Mouse (Mus musculus): Measurements from ENCODE around the gene Erp29. TPM values are rescaled to one million over a fixed set of nuclear protein-coding genes. Genes with fewer than 3 reads are reported as not detected.
A peak's percentile ranks its signal among the peaks of the same experiment; 100 is the strongest.

Erp29 gene
- total RNA-seq, 2 experiments from 2014 or later: 136 to 146 TPM

- DNase-seq (ENCODE audit: low spot score in 2 of 2): no peak
Measured at GRCm38 (mm10) chr5:121450476-121450875, 1.8 kb downstream of the Erp29 start.

DNA sequence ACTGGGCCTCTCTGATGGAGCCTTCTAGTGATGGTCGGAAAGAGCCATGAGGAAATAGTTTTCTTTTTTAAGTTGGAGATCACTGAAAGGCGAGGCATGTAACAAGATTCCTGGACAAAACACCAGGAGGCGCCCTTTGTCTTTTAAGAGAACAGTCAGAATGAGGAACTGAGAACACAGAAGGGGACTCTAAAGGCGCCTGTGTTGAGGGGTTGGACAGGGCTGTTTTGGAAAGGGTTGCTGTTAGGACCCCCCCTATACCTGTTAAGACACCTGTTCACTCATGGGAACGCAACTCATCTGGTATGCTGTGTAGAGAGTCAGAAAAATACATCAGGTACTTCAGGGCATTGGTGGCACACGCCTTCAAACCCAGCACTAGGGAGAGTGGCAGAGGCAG lies 2.3 kb downstream of the Erp29 start:
- DNase-seq (ENCODE audit: low spot score in 2 of 2): peak in 1 of 2 experiments; percentile 42

DNA sequence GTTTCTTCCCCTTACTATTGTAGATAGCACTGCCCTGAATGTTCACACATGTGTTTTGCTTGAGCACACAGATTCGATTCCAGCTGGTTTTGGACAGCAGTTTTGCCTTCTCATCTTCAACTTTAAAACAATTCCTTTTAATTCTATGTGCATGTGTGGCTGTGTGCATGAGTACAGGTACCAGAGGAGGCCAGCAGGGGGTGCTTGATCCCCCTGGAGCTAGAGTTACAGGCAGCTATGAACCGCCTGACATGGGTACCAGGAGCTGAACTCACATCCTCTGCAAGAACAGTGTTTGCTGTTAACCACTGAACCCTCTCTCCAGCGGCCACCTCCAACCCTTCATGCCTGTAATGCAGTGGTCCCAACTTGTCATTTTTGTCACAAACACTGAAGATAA lies 3.9 kb downstream of the Erp29 start:
- no peak for DNase-seq (ENCODE audit: low spot score in 2 of 2)

- DNase-seq (ENCODE audit: low spot score in 2 of 2): no peak
Measured at GRCm38 (mm10) chr5:121444870-121445269, 7.4 kb downstream of the Erp29 start.

DNA sequence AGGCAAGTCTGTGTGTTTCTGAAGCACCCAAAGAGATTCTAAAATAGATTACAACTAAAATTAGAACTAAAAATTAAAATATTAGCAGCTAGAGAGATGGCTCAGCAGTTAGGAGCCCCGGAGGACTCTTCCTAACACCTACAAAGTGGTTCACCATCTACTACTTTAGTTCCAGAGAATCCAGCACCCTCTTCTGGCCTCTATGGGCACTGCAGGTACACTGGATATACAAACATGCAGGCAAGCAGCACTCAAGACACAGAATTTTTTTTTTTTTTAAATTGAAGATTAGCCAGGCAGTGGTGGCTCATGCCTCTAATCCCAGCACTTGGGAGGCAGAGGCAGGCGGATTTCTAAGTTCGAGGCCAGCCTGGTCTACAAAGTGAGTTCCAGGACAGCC lies 8.8 kb downstream of the Erp29 start:
- no peak for DNase-seq (ENCODE audit: low spot score in 2 of 2)

DNA sequence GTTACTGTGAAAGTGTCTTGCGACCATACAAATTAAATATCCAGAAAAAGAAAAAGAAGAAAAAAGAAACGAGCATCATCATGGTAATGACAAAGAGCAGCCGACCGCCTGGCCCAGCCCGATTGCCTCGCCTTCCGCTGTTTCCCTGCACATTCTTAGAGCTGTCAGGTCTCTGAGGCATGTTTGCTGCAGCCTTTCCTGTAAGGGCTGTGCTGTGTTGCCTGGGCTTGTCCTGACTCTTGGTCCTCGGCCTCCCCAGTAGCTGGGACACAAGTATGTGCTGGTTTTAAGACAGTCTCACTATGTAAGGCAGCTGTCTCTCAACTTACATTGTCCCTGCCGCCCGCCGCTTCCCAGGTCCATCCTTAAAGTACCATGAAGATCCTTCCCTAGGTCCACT lies 13.6 kb downstream of the Erp29 start:
- DNase-seq (ENCODE audit: low spot score in 2 of 2): no peak

GRCm38 (mm10) chr5:121438131-121438530 lies 14.2 kb downstream of the Erp29 start:
- no peak for DNase-seq (ENCODE audit: low spot score in 2 of 2)

DNA sequence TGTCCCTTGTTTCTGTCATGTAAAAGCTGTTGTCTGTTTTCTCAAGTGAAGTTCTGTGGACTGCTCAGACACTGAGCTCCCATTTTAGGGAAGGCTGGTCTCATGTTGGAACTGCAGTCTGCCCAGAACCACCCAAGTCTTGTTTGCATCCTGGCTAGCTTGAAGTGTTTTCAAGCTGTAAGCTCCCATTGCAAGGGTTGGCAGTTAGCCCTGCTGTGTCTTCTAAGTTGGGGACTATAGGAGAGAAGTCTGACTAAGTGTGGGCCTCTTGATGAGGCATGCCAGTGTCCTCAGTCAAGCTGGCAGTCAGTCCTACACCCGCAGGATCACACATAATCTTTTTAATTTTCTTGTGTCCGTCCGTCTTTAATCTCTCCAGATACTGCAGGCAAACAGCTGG lies 23.4 kb downstream of the Erp29 start:
- DNase-seq (ENCODE audit: low spot score in 2 of 2): no peak

GRCm38 (mm10) chr5:121423297-121423696 lies 29.0 kb downstream of the Erp29 start:
- DNase-seq (ENCODE audit: low spot score in 2 of 2): no peak

DNA sequence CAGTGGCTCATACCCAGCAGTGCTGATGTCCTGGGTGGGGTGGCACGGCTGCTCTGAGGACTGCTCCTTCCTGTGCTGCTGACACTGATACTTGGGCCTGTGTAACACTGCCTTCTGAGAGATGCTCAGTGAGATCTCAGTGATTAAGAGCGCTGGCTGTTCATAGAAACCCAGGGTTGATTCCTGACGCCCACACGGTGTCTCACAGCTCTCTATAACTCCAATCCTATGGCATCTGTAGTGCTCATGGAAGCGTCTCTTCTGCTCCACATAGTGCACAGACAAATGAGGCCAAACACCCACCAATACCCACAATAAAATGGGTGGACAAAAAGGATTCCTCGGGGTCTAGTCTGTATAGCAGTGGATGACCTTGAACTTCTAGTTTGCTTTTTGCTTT lies 29.5 kb downstream of the Erp29 start:
- DNase-seq (ENCODE audit: low spot score in 2 of 2): no peak

DNA sequence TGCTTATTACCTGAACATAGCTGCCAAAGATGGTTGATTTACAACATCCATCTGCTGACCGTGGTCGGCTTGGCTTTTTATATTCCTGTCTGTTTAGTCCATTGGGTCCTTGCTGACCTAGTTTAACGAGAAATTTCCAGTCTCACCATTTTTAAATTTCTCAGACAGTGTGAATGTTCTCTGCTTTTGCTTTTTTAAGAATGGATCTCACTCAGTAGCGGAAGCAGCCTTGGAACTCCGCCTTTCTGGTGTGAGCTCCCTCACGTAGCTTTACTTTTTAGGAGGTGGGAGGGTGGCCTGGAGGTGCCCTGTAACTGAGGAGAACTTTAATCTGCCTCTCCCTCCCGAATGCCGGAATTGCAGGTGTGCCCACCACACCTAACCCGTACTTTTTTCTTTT lies 31.6 kb downstream of the Erp29 start:
- no peak for DNase-seq (ENCODE audit: low spot score in 2 of 2)

- DNase-seq (ENCODE audit: low spot score in 2 of 2): no peak
Measured at GRCm38 (mm10) chr5:121410975-121411374, 41.3 kb downstream of the Erp29 start.

- DNase-seq (ENCODE audit: low spot score in 2 of 2): no peak
Measured at GRCm38 (mm10) chr5:121407856-121408255, 44.5 kb downstream of the Erp29 start.

DNA sequence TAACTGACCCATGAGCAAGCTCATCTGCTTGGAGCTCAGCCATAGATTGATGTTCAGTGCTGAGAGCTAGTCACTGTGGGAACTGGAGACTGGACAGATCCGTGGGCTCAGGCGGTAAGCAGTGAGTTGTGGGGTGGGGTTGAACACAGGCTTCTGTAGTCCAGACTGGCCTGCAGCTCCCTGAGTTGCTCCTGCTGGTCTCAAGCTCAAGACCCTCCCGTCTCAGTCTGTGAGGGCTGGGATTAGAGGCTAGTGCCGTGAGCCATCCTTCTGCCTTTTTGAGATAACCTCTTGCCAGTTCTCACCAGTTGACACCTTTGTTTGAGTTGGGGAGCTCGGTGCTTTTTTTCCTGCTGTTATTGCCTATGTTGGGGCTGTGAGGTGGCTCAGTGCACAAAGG lies 51.5 kb downstream of the Erp29 start:
- no peak for DNase-seq (ENCODE audit: low spot score in 2 of 2)

DNA sequence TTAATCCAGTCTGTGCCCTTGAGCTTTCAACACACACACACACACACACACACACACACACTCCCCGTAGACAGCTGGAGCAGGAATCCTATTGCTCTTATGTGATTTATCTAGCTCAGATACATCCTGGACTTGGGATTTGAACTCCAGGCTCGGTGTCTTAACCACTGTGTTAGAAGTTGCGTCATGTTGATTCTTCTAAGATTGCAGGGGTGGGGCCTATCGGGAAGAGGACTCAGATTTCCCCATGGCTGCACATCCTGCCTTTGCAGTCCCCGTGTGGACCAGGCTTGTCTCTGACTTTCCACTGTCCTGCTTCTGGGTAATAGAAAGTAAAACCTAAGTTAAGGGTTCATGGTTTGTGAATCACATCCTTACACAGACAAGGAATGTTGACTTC lies 52.2 kb downstream of the Erp29 start:
- no peak for DNase-seq (ENCODE audit: low spot score in 2 of 2)

- DNase-seq (ENCODE audit: low spot score in 2 of 2): no peak
Measured at GRCm38 (mm10) chr5:121399540-121399939, 52.8 kb downstream of the Erp29 start.

DNA sequence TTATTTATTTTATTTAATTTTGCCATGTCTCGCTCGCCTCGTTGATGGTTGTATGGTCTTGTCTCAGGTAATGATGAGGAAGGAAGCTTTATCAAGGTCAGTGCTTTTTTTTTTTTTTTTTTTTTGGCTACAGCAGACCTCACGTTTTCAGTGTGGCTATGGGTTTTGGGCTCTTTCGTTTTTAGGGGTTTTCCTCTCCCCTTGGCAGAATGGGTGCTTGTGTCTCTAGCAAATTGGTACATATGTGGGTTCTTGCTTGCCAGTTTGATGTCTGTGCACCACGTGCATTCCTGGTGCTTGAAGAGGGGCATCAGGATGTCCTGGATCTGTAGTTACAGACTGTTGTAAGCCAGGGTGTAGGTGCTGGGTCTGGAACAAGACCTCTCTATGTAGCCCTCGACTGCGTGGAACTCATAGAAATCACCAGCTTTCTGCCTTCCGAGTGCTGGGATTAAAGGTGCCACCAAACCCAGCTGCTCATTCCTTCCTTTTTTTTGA lies 53.3 kb downstream of the Erp29 start:
- no peak for DNase-seq (ENCODE audit: low spot score in 2 of 2)

DNA sequence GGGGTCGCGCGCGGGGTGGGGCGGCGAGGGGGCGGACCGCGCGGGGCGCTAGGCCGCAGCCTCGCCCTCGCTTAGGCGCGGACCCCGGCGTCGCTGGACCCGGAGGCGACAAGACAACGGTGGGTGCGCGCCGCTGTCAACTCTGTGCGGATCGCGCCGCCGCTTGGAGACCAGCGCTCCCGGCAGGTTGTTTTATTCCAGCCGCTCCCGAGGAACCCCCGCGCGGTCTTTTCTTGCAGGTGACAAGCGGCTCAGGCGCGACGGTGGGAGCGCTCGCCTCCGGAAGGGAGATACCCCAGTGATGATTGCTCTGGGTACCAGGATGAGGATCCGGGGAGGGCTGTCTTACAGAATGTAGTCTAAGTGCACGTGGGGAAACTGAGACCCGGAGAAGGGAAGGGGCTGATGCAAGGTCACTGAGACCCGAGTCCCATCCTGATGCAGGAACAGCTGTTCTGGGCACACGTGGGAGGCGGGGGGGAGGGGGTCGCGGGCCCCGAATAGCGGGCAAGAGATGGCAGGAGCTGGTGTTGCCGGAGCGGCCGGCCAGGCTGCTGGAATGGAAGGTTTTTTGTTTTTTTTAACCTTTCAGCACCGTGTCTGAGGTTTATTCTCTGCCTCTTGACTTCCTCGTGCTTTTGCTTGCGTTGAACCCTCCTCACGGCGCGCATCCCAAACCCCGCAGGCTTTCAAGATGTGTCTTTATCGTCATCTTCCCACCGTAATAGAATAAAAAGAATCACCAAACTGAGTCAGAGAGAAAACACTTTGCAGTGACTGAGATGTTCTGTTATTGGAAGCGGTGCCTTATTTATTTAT lies 54.0 kb downstream of the Erp29 start:
- no peak for DNase-seq (ENCODE audit: low spot score in 2 of 2)

GRCm38 (mm10) chr5:121397187-121398145 lies 54.8 kb downstream of the Erp29 start, which contains the start of gene Naa25:
Naa25 (plus strand) TSS chr5:121397936.
- DNase-seq (ENCODE audit: low spot score in 2 of 2): peak; percentile 88 to 89

GRCm38 (mm10) chr5:121395621-121396020 lies 56.7 kb downstream of the Erp29 start:
- no peak for DNase-seq (ENCODE audit: low spot score in 2 of 2)

GRCm38 (mm10) chr5:121393402-121393801 lies 58.9 kb downstream of the Erp29 start:
- DNase-seq (ENCODE audit: low spot score in 2 of 2): no peak
